Mouse (Mus musculus) liver, embryonic 16.5 days (tissue): ENCODE results near the gene Car11. TPM values are rescaled to one million over a fixed set of nuclear protein-coding genes. Genes with fewer than 3 reads are reported as not detected.

Experiments used
- ATAC-seq: fragments of 200-750 bp; cut with Nextera tagmentation; 2 replicates; pipeline ENCODE4 v1.8.0; 2017; ENCODE audit warnings: low read depth, mild to moderate bottlenecking, moderate number of reproducible peaks, moderate library complexity
- H3K27ac ChIP-seq: fragments of 300-500 bp; sonication (generic); 2 replicates; pipeline ENCODE4 v1.5.1; 2014; ENCODE audit warnings: mild to moderate bottlenecking, low read length
- H3K27me3 ChIP-seq: fragments of 300-500 bp; sonication (generic); 2 replicates; pipeline ENCODE4 v1.6.1; 2014; ENCODE audit warnings: low read depth, low read length, mixed read lengths; ENCODE audit not compliant: control insufficient read depth, insufficient read depth
- H3K36me3 ChIP-seq: fragments of 300-500 bp; sonication (generic); 2 replicates; pipeline ENCODE4 v1.6.1; 2014; ENCODE audit warnings: mild to moderate bottlenecking; ENCODE audit not compliant: control insufficient read depth, insufficient read depth
- H3K4me1 ChIP-seq: fragments of 300-500 bp; sonication (generic); 2 replicates; pipeline ENCODE4 v1.6.1; 2014; ENCODE audit warnings: low read depth, low read length, mixed read lengths; ENCODE audit not compliant: control insufficient read depth
- H3K4me2 ChIP-seq: fragments of 300-500 bp; sonication (generic); 2 replicates; pipeline ENCODE4 v1.6.1; 2014; ENCODE audit warnings: low read depth, low read length, mixed read lengths
- H3K4me3 ChIP-seq: fragments of 300-500 bp; sonication (generic); 2 replicates; pipeline ENCODE4 v1.5.1; 2014; ENCODE audit warnings: low read depth, mild to moderate bottlenecking, low read length
- H3K9ac ChIP-seq: fragments of 300-500 bp; sonication (generic); 2 replicates; pipeline ENCODE4 v1.6.1; 2014; ENCODE audit warnings: low read depth, low read length
- H3K9me3 ChIP-seq: fragments of 300-500 bp; sonication (generic); replicated peaks from 2 replicates; pipeline ENCODE4 v1.6.1; 2016; ENCODE audit warnings: low read length; ENCODE audit not compliant: control insufficient read depth
- WGBS: fragments of 180-500 bp; shearing (Covaris S2); extraction: QIAGEN DNeasy Blood & Tissue Kit; methylation state at CpG from one replicate; pipeline ENCODE4 v1.1.7; 2014; ENCODE audit not compliant: insufficient replicate concordance; 5-methylcytosine and 5-hydroxymethylcytosine counted together
- polyA plus RNA-seq: library from polyadenylated mRNA; unstranded; fragments of >200 nt; fragmentation: Nextera tagmentation; extraction: Ambion mirVana; gene quantifications from 2 replicates; pipeline ENCODE4 v1.2.1, GENCODE M21; 2015

Gene Car11
- polyA plus RNA-seq, 1 experiment from 2014 or later: 0.37 TPM

GRCm38 (mm10) chr7:45701607-45702006 lies 2.0 kb downstream of the Car11 start:
- peaks cover 37% of the 10 kb centered on the region for H3K27me3 ChIP-seq
- no peak overlapping the region for H3K4me3 ChIP-seq
- H3K27ac ChIP-seq: no peak overlapping the region
- ATAC-seq: no peak
- H3K9me3 ChIP-seq: no peaks in the 10 kb centered on the region
- 75% methylated on average over 11 of the region's 11 CpGs for WGBS
- no peaks in the 10 kb centered on the region for H3K36me3 ChIP-seq
- H3K4me2 ChIP-seq: no peak overlapping the region
- H3K9ac ChIP-seq: no peak overlapping the region
- peaks cover 29% of the 10 kb centered on the region for H3K4me1 ChIP-seq

DNA sequence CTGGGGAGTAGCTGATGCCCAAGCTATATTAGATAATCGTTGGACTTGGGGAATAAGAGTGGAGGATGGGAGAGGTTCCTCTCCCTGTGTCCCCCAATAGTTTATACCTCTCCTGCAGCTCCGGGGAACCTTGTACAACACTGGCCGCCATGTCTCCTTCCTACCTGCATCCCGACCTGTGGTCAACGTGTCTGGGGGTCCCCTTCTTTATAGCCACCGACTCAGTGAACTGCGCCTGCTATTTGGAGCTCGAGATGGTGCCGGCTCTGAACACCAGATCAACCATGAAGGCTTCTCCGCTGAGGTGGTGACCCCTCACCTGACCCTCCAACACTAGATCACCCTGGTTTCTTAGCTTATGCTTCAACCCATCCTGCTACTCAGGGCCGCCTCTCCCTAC lies 2.7 kb downstream of the Car11 start:
- WGBS: 75% methylated on average over 11 of the region's 11 CpGs
- H3K27me3 ChIP-seq: peaks cover 37% of the 10 kb centered on the region
- no peak overlapping the region for H3K9ac ChIP-seq
- no peak overlapping the region for H3K4me3 ChIP-seq
- no peak for ATAC-seq
- no peak overlapping the region for H3K4me2 ChIP-seq
- no peak overlapping the region for H3K27ac ChIP-seq
- no peaks in the 10 kb centered on the region for H3K36me3 ChIP-seq
- no peaks in the 10 kb centered on the region for H3K9me3 ChIP-seq
- H3K4me1 ChIP-seq: peaks cover 36% of the 10 kb centered on the region

GRCm38 (mm10) chr7:45702809-45703520 lies 3.3 kb downstream of the Car11 start:
- H3K36me3 ChIP-seq: no peaks in the 10 kb centered on the region
- no peak overlapping the region for H3K4me2 ChIP-seq
- no peaks in the 10 kb centered on the region for H3K9me3 ChIP-seq
- no peak overlapping the region for H3K4me3 ChIP-seq
- no peak for ATAC-seq
- WGBS: 78% methylated on average over 17 of the region's 17 CpGs
- H3K27me3 ChIP-seq: peaks cover 35% of the 10 kb centered on the region
- H3K27ac ChIP-seq: no peak overlapping the region
- H3K9ac ChIP-seq: no peak overlapping the region
- H3K4me1 ChIP-seq: peaks cover 43% of the 10 kb centered on the region

- H3K4me1 ChIP-seq: peaks cover 49% of the 10 kb centered on the region
- peaks cover 30% of the 10 kb centered on the region for H3K27me3 ChIP-seq
- no peaks in the 10 kb centered on the region for H3K9me3 ChIP-seq
- ATAC-seq: no peak
- H3K9ac ChIP-seq: peak overlapping the region; percentile 29; the same call in 1 of the 2 replicates
- 45% methylated on average over 12 of the region's 12 CpGs for WGBS
- peak overlapping the region; percentile 66; the same call in 1 of the 2 replicates for H3K4me3 ChIP-seq
- no peaks in the 10 kb centered on the region for H3K36me3 ChIP-seq
- H3K27ac ChIP-seq: peak overlapping the region; percentile 18
- peak overlapping the region; percentile 97 for H3K4me2 ChIP-seq
Observed at GRCm38 (mm10) chr7:45703521-45704033, 3.9 kb downstream of the Car11 start.

DNA sequence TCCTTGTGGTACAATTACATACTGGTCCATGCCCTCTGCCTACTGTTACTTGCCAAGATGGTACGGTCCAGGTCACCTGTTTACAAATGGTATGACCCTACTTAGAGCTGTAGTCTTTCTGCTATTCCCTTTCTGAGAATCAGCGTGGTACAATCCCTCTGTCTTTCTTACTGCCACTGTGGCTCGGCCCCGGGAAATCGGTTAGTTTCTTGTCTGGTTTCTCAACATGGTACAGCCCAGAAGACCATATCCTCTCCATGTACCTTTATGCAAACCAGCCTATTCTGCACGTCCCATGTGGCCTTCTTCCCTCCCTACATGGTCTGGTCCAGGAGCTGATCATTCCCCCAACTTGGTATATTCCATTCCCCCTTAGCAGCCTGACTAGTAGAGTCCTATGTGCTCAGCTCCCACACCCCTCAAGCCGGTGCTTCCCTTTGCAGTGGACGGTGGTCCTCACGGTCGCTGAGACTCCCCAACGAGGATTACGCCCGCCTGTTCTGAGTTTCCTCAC lies 4.5 kb downstream of the Car11 start:
- peak overlapping the region; percentile 97 for H3K4me2 ChIP-seq
- H3K27me3 ChIP-seq: peaks cover 25% of the 10 kb centered on the region
- H3K9ac ChIP-seq: peak overlapping the region; percentile 29; the same call in 1 of the 2 replicates
- H3K4me3 ChIP-seq: peak overlapping the region; percentile 66
- no peaks in the 10 kb centered on the region for H3K36me3 ChIP-seq
- no peaks in the 10 kb centered on the region for H3K9me3 ChIP-seq
- WGBS: under 1% methylated on average over 13 of the region's 13 CpGs
- H3K4me1 ChIP-seq: peaks cover 52% of the 10 kb centered on the region
- ATAC-seq: peak; percentile 59
- H3K27ac ChIP-seq: peak overlapping the region; percentile 18

GRCm38 (mm10) chr7:45704730-45705442 lies 5.2 kb downstream of the Car11 start, which contains the start of gene Dbp:
Dbp (plus strand) TSS chr7:45705088.
- peak; percentile 83 for ATAC-seq
- peaks cover 52% of the 10 kb centered on the region for H3K4me1 ChIP-seq
- H3K27me3 ChIP-seq: peaks cover 17% of the 10 kb centered on the region
- H3K4me3 ChIP-seq: peak within 1 kb of the TSS; percentile 66
- no peaks in the 10 kb centered on the region for H3K9me3 ChIP-seq
- H3K27ac ChIP-seq: peak within 1 kb of the TSS; percentile 64
- WGBS: under 1% methylated on average over 36 of the region's 36 CpGs
- peak within 1 kb of the TSS; percentile 29; the same call in 1 of the 2 replicates for H3K9ac ChIP-seq
- peak within 1 kb of the TSS; percentile 97 for H3K4me2 ChIP-seq
- no peaks in the 10 kb centered on the region for H3K36me3 ChIP-seq

GRCm38 (mm10) chr7:45705443-45705864 lies 5.8 kb downstream of the Car11 start:
- H3K9me3 ChIP-seq: no peaks in the 10 kb centered on the region
- ATAC-seq: no peak
- WGBS: under 1% methylated on average over 21 of the region's 21 CpGs
- H3K4me3 ChIP-seq: peak overlapping the region; percentile 66
- peak overlapping the region; percentile 64 for H3K27ac ChIP-seq
- no peaks in the 10 kb centered on the region for H3K36me3 ChIP-seq
- H3K9ac ChIP-seq: peak overlapping the region; percentile 13; the same call in 1 of the 2 replicates
- peaks cover 52% of the 10 kb centered on the region for H3K4me1 ChIP-seq
- H3K4me2 ChIP-seq: peak overlapping the region; percentile 97
- H3K27me3 ChIP-seq: peaks cover 12% of the 10 kb centered on the region

DNA sequence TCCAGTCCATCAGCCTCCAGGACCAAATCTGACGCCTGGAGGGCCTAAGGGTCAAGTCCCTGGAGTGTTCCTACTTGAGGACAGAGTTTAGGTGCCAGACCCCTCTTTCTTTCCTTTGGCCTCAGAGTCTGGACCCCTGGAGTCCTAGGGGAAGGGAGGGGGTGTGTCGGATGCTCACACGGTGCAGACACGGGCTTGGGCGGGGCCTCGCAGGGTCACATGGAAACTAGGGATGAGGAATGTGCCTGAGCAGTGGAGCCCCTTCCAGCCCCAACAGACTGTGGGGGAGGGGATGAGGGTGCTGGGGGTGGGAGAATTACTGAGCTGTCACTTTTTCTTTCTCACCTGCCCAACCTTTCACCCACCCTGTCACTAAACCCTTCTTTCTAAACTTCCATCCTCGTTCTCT lies 6.2 kb downstream of the Car11 start:
- no peaks in the 10 kb centered on the region for H3K9me3 ChIP-seq
- peaks cover 9% of the 10 kb centered on the region for H3K27me3 ChIP-seq
- WGBS: 3% methylated on average over 7 of the region's 7 CpGs
- H3K27ac ChIP-seq: no peak overlapping the region
- H3K36me3 ChIP-seq: peaks cover under 1% of the 10 kb centered on the region; the same call in 1 of the 2 replicates
- H3K4me1 ChIP-seq: peaks cover 52% of the 10 kb centered on the region
- peak overlapping the region; percentile 66 for H3K4me3 ChIP-seq
- peak overlapping the region; percentile 97 for H3K4me2 ChIP-seq
- no peak for ATAC-seq
- peak overlapping the region; percentile 69 for H3K9ac ChIP-seq
